Mouse (Mus musculus) cerebellum, postnatal 10 days (tissue): ENCODE data around the gene Iqub.

Experiments
- DNase-seq, 2 experiments: peaks; one replicate each; pipeline ENCODE4 v3.0.0; 2021; ENCODE audit warnings: mixed read lengths in 2 of 2

Iqub gene

GRCm38 (mm10) chr6:24470135-24470534 lies 44.7 kb downstream of the Iqub start:
- DNase-seq, result no peak

GRCm38 (mm10) chr6:24456097-24456496 lies 58.8 kb downstream of the Iqub start:
- DNase-seq, result peak; percentile 85 to 86

- no peak for DNase-seq
Observed at GRCm38 (mm10) chr6:24451026-24451821, 63.6 kb downstream of the Iqub start.

GRCm38 (mm10) chr6:24450241-24450640 lies 64.6 kb downstream of the Iqub start:
- DNase-seq, result no peak

GRCm38 (mm10) chr6:24416056-24416455 lies 98.8 kb downstream of the Iqub start:
- DNase-seq, result no peak

- DNase-seq, result no peak
Observed at GRCm38 (mm10) chr6:24415500-24415899, 99.4 kb downstream of the Iqub start.

GRCm38 (mm10) chr6:24408573-24409427 lies 106.1 kb downstream of the Iqub start:
- DNase-seq, result peak; percentile 43 to 59

- DNase-seq, result no peak
Observed at GRCm38 (mm10) chr6:24407743-24408142, 107.1 kb downstream of the Iqub start.

GRCm38 (mm10) chr6:24397237-24397647 lies 117.6 kb downstream of the Iqub start:
- DNase-seq, result peak; percentile 67 to 68
